Mouse (Mus musculus) megakaryocyte, embryonic 14.5 days (primary cell): Measurements from ENCODE around the gene Olfr414. TPM values are rescaled to one million over a fixed set of nuclear protein-coding genes. Genes with fewer than 3 reads are reported as not detected.

ENCODE experiments used
- H3K27me3 ChIP-seq: replicated peaks from 2 replicates; pipeline ENCODE3; 2012; ENCODE audit warnings: inconsistent platforms
- H3K36me3 ChIP-seq: replicated peaks from 2 replicates; pipeline ENCODE3; 2012; ENCODE audit warnings: low read length, inconsistent platforms, mixed read lengths
- H3K4me1 ChIP-seq: 2 replicates; pipeline ENCODE4 v1.6.1; 2012; ENCODE audit warnings: inconsistent platforms
- H3K4me3 ChIP-seq: replicated peaks from 2 replicates; pipeline ENCODE3; 2012; ENCODE audit warnings: moderate library complexity, mild to moderate bottlenecking, inconsistent platforms
- H3K9me3 ChIP-seq: 2 replicates; pipeline ENCODE4 v1.6.1; 2012; ENCODE audit warnings: inconsistent platforms
- FLI1 ChIP-seq: IDR thresholded peaks from 2 replicates; pipeline ENCODE4 v1.6.1; 2012; ENCODE audit warnings: low read length, inconsistent platforms, mixed read lengths
- GATA1 ChIP-seq: IDR thresholded peaks from 3 replicates; pipeline ENCODE4 v1.6.1; 2012; ENCODE audit warnings: mixed read lengths, low read length, inconsistent platforms, borderline replicate concordance
- polyA plus RNA-seq: library from polyadenylated mRNA; stranded (reverse); fragments of >175 nt; gene quantifications from 2 replicates; pipeline ENCODE4 v1.2.3, GENCODE M21; 2012; ENCODE audit warnings: low replicate concordance; ENCODE audit not compliant: insufficient read depth

Olfr414 gene
- polyA plus RNA-seq, 1 experiment: not detected

GRCm38 (mm10) chr1:174469736-174470135 is 45.9 kb downstream of the Olfr414 start:
- no peaks in the 10 kb centered on the region for H3K36me3 ChIP-seq
- H3K4me3 ChIP-seq: no peak overlapping the region
- no peak for TF ChIP-seq FLI1
- no peak for TF ChIP-seq GATA1
- H3K27me3 ChIP-seq: peaks cover 3% of the 10 kb centered on the region
- peaks cover 10% of the 10 kb centered on the region for H3K4me1 ChIP-seq
- H3K9me3 ChIP-seq: no peaks in the 10 kb centered on the region

- no peak overlapping the region for H3K4me3 ChIP-seq
- H3K36me3 ChIP-seq: no peaks in the 10 kb centered on the region
- TF ChIP-seq GATA1: no peak
- no peak for TF ChIP-seq FLI1
- no peaks in the 10 kb centered on the region for H3K27me3 ChIP-seq
- H3K4me1 ChIP-seq: 0 out of 2 replicates have a peak, but pooled peaks cover 4% of the 10 kb centered on the region
- no peaks in the 10 kb centered on the region for H3K9me3 ChIP-seq
Observed at GRCm38 (mm10) chr1:174482567-174482966, 58.7 kb downstream of the Olfr414 start.

Other genes starting within 250 kb of the Olfr414 start
- not detected in 2 replicates for gene Olfr419, start 172.0 kb upstream of the Olfr414 start, polyA plus RNA-seq
- not detected in 2 replicates for gene Mptx1, start 93.5 kb upstream of the Olfr414 start, polyA plus RNA-seq
- not detected in 2 replicates for gene Olfr417, start 58.9 kb upstream of the Olfr414 start, polyA plus RNA-seq
- gene Olfr248, start 33.0 kb upstream of the Olfr414 start, polyA plus RNA-seq: not detected in 2 replicates
- gene Olfr220, start 18.0 kb downstream of the Olfr414 start, polyA plus RNA-seq: not detected in 2 replicates
- gene Fmn2, start 77.8 kb downstream of the Olfr414 start, polyA plus RNA-seq: 0.25 and 0.60 TPM in 2 replicates